Mouse (Mus musculus) E14TG2a.4 (cell line): ENCODE measurements around the gene Rdh7.

Experiments used
- H3K27me3 ChIP-seq: 2 replicates; pipeline ENCODE4 v1.6.1; 2014; ENCODE audit warnings: low read length, control low read depth; ENCODE audit not compliant: insufficient read depth
- H3K36me3 ChIP-seq: 2 replicates; pipeline ENCODE4 v1.6.1; 2014; ENCODE audit warnings: low read length, control low read depth; ENCODE audit not compliant: insufficient read depth
- H3K4me1 ChIP-seq: replicated peaks from 2 replicates; pipeline ENCODE4 v1.6.1; 2014; ENCODE audit warnings: low read depth, low read length, control low read depth
- H3K4me3 ChIP-seq: replicated peaks from 2 replicates; pipeline ENCODE4 v1.5.1; 2014; ENCODE audit warnings: mild to moderate bottlenecking, low read length
- H3K9me3 ChIP-seq: 2 replicates; pipeline ENCODE4 v1.6.1; 2014; ENCODE audit warnings: low read length, control low read depth
- CTCF ChIP-seq: conservative IDR thresholded peaks from 2 replicates; pipeline ENCODE4 v1.5.1; 2014; ENCODE audit warnings: low read length
- NANOG ChIP-seq: IDR thresholded peaks from 2 replicates; pipeline ENCODE4 v1.6.1; 2014; ENCODE audit warnings: borderline replicate concordance, low read length, mixed read lengths
- POU5F1 ChIP-seq: IDR thresholded peaks from 2 replicates; pipeline ENCODE4 v1.6.1; 2014; ENCODE audit warnings: low read length, borderline replicate concordance

Rdh7 gene

GRCm38 (mm10) chr10:127888605-127889004 is at the start of gene Rdh7:
Gene Rdh7 (minus strand): TSS chr10:127888817.
- H3K4me3 ChIP-seq: no peak within 1 kb of the TSS
- H3K27me3 ChIP-seq: no peaks in the 10 kb centered on the region
- no peak for TF ChIP-seq POU5F1
- no peak for TF ChIP-seq NANOG
- H3K9me3 ChIP-seq: peaks cover 7% of the 10 kb centered on the region; the same call in 1 of the 2 replicates
- peaks cover 47% of the 10 kb centered on the region for H3K4me1 ChIP-seq
- no peaks in the 10 kb centered on the region for H3K36me3 ChIP-seq

DNA sequence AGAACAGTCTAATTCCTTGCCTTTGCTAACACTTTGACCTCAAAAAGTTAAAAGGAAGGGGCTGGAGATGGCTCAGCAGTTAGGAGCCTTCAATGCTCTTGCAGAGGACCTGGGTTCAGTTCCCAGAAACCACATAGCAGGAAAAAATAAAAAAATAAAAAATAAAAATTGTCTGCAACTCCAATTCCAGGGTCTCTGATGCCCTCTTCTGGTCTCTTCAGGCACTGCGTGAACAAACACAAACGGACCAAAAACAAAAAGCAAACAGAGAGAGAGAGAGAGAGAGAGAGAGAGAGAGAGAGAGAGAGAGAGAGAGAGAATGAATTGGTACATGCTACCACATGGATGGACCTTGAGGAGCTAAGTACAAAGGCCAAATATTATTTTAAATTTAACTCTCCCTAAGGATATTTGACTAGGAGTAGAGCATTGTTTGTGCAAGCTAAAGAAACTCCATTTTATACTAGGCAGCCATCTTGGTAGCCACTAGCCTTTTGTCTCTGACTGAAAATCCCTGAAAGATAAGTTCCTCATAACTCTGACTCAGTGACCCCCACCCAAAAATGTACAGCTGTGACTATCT is 48.9 kb upstream of the Rdh7 start:
- TF ChIP-seq CTCF (peak; percentile 48), POU5F1 (no peak)
- Histone ChIP-seq H3K9me3 (peaks cover 21% of the 10 kb centered on the region), H3K36me3 (no peaks in the 10 kb centered on the region), H3K27me3 (no peaks in the 10 kb centered on the region), H3K4me1 (no peaks in the 10 kb centered on the region), H3K4me3 (no peak overlapping the region)

GRCm38 (mm10) chr10:127936747-127937409 is 48.3 kb upstream of the Rdh7 start:
- TF ChIP-seq CTCF: no peak
- TF ChIP-seq NANOG: no peak
- no peak for TF ChIP-seq POU5F1
- H3K9me3 ChIP-seq: peaks cover 21% of the 10 kb centered on the region
- no peaks in the 10 kb centered on the region for H3K27me3 ChIP-seq

DNA sequence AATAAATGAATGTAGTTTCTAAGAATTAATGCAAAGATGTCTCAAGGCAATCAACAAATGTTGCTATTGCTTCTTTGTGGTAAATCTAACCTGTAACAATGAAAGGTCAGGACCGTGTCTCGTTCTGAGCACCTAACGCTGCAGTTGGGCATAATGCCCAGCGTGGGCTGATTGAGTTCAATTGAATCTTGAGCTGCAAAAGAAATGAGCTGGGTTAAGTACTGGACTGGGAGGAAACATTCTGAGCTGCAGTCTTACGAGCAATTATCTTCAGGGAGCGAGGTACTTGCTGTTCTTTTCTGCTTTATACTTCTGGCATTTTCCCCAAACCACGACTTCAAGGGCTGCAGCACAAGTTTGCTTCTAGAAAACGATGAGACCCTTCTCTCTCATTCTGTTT is 47.7 kb upstream of the Rdh7 start:
- Histone ChIP-seq H3K4me3 (no peak overlapping the region), H3K9me3 (peaks cover 21% of the 10 kb centered on the region), H3K4me1 (no peaks in the 10 kb centered on the region), H3K36me3 (no peaks in the 10 kb centered on the region), H3K27me3 (no peaks in the 10 kb centered on the region)
- no peak for TF ChIP-seq CTCF
- TF ChIP-seq NANOG: no peak
- no peak for TF ChIP-seq POU5F1

More at GRCm38 (mm10) chr10:127936747-127937409, 48.3 kb upstream of the Rdh7 start:
- Histone ChIP-seq H3K36me3 (no peaks in the 10 kb centered on the region), H3K4me1 (no peaks in the 10 kb centered on the region), H3K4me3 (no peak overlapping the region)

GRCm38 (mm10) chr10:127932290-127932926 is 43.8 kb upstream of the Rdh7 start:
- Histone ChIP-seq H3K36me3 (no peaks in the 10 kb centered on the region), H3K27me3 (no peaks in the 10 kb centered on the region), H3K9me3 (no peaks in the 10 kb centered on the region), H3K4me3 (no peak overlapping the region), H3K4me1 (no peaks in the 10 kb centered on the region)
- TF ChIP-seq NANOG (no peak), CTCF (no peak), POU5F1 (no peak)

GRCm38 (mm10) chr10:127927737-127928136 is 39.1 kb upstream of the Rdh7 start:
- Histone ChIP-seq H3K4me3 (no peak overlapping the region), H3K36me3 (no peaks in the 10 kb centered on the region), H3K9me3 (no peaks in the 10 kb centered on the region), H3K27me3 (no peaks in the 10 kb centered on the region), H3K4me1 (peaks cover 5% of the 10 kb centered on the region)
- no peak for TF ChIP-seq NANOG
- TF ChIP-seq POU5F1: no peak
- no peak for TF ChIP-seq CTCF

DNA sequence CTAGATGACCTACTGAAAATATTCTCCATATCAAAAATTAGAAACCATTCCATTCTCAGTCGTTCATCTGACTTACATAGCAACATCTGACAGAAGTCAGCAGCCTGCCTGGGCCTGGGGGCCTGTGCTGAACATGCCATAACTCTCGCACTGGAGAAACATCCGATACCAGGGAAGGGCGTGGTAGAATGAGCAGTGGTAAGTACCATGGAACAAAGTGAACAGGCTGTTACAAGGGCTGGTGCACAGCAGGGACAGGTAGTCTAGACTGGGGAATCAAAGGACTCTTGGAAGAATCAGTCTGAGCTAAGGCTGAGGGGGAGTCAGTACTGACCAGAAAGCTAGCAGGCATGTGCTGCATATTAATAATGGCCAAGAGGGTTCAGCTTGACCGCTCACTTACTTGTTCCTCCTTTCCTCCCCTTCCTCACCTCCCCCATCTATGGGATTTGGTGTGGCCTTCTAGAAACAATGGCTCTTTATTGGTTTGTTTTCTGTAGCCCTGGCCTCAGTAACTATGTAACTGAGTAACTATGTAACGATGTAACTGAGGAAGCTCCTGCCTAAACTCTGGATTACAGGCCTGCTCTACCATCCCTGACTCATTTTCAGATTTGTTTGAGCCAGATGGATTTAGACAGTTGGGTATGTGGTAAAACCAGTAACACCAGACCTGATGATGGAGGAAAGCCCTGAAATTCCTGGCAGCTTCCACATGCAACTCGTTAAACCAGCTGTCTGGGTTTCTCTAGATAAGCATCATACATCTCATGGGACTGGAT is 36.2 kb upstream of the Rdh7 start:
- Histone ChIP-seq H3K4me1 (peaks cover 5% of the 10 kb centered on the region), H3K36me3 (no peaks in the 10 kb centered on the region), H3K9me3 (no peaks in the 10 kb centered on the region), H3K27me3 (no peaks in the 10 kb centered on the region), H3K4me3 (no peak overlapping the region)
- TF ChIP-seq POU5F1 (no peak), CTCF (no peak), NANOG (no peak)

- TF ChIP-seq CTCF (no peak), NANOG (no peak), POU5F1 (no peak)
- Histone ChIP-seq H3K27me3 (no peaks in the 10 kb centered on the region), H3K36me3 (no peaks in the 10 kb centered on the region), H3K4me3 (no peak overlapping the region), H3K9me3 (no peaks in the 10 kb centered on the region), H3K4me1 (peaks cover 5% of the 10 kb centered on the region)
These were observed 34.4 kb upstream of the Rdh7 start for GRCm38 (mm10) chr10:127923024-127923423.

DNA sequence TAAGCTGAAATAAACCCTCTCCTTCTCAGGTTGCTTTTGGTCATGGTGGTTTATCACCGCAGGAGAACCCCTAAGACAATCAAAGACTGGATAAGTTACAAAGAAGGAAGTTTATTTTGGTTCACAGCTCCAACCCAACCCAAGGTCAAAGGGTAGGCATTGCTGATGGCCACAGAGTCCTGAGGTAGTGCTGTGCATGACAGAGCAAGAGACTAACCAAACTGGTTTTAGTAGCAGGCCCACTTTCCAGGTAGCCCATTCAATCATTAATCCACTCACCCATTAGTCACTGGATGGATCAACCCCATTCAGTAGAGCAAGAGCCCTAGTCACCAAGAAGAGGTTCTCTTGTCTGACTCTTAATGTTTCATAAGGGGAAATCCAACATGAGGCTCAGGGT is 33.6 kb upstream of the Rdh7 start:
- Histone ChIP-seq H3K9me3 (no peaks in the 10 kb centered on the region), H3K4me1 (peaks cover 5% of the 10 kb centered on the region), H3K4me3 (no peak overlapping the region), H3K27me3 (no peaks in the 10 kb centered on the region), H3K36me3 (no peaks in the 10 kb centered on the region)
- TF ChIP-seq NANOG (no peak), CTCF (no peak), POU5F1 (no peak)
